Mouse (Mus musculus) MEL (cell line): Measurements from ENCODE around the gene Cnksr1.

ENCODE experiments used
- CTCF ChIP-seq, 3 experiments: IDR thresholded peaks in 2 of 3; conservative IDR thresholded peaks in 1 of 3; 2 replicates each; pipeline ENCODE4 v1.5.1; 2011 to 2012; ENCODE audit warnings: low read length in 3 of 3, low read depth in 2 of 3, mild to moderate bottlenecking in 2 of 3, improper control_type of control experiment in 1 of 3, inconsistent platforms in 1 of 3, mixed read lengths in 1 of 3, moderate library complexity in 1 of 3; ENCODE audit not compliant: control insufficient read depth in 1 of 3, insufficient read depth in 1 of 3, poor library complexity in 1 of 3, severe bottlenecking in 1 of 3
- MAX ChIP-seq: IDR thresholded peaks from 2 replicates; pipeline ENCODE4 v1.6.1; 2011; ENCODE audit warnings: low read length, improper control_type of control experiment
- MYB ChIP-seq: IDR thresholded peaks from 2 replicates; pipeline ENCODE4 v1.6.1; 2011; ENCODE audit warnings: mild to moderate bottlenecking, low read depth, low read length, improper control_type of control experiment
- RAD21 ChIP-seq: IDR thresholded peaks from 2 replicates; pipeline ENCODE4 v1.6.1; 2011; ENCODE audit warnings: mild to moderate bottlenecking, low read depth, low read length, improper control_type of control experiment
- ZKSCAN1 ChIP-seq: IDR thresholded peaks from 2 replicates; pipeline ENCODE4 v1.6.1; 2012; ENCODE audit warnings: low read depth, mild to moderate bottlenecking, inconsistent platforms, low read length, improper control_type of control experiment, moderate library complexity

GRCm38 (mm10) chr4:134230431-134230830 lies 7.8 kb downstream of the Cnksr1 start:
- TF ChIP-seq RAD21 (no peak), CTCF (IDR thresholded peaks at IDR 0.05 in 2 of 3, conservative IDR thresholded peaks at IDR 0.05 in 1 of 3; ENCODE audit: control insufficient read depth in 1 of 3, insufficient read depth in 1 of 3, low read depth in 2 of 3, low read length in 3 of 3, poor library complexity in 1 of 3, severe bottlenecking in 1 of 3) (no peak), ZKSCAN1 (no peak), MAX (no peak), MYB (no peak)
